Mouse (Mus musculus) forebrain, embryonic 14.5 days (tissue): ENCODE data around the gene Zdhhc17. TPM values are rescaled to one million over a fixed set of nuclear protein-coding genes. Genes with fewer than 3 reads are reported as not detected.

Source experiments
- ATAC-seq: fragments of 200-750 bp; cut with Nextera tagmentation; 2 replicates; pipeline ENCODE4 v1.8.0; 2017; ENCODE audit warnings: mild to moderate bottlenecking, moderate library complexity
- DNase-seq: peaks from one replicate; pipeline ENCODE4 v3.0.0-alpha.2; 2015; ENCODE audit warnings: low spot score
- H3K27ac ChIP-seq: fragments of 300-500 bp; sonication (generic); 2 replicates; pipeline ENCODE4 v1.5.1; 2014; ENCODE audit warnings: low read depth, mild to moderate bottlenecking, control low read depth, low read length, moderate library complexity
- H3K27me3 ChIP-seq: fragments of 300-500 bp; sonication (generic); replicated peaks from 2 replicates; pipeline ENCODE4 v1.6.1; 2014; ENCODE audit warnings: low read length, control low read depth, mixed read lengths; ENCODE audit not compliant: control insufficient read depth, insufficient read depth
- H3K36me3 ChIP-seq: fragments of 300-500 bp; sonication (generic); 2 replicates; pipeline ENCODE4 v1.6.1; 2014; ENCODE audit warnings: low read length, control low read depth; ENCODE audit not compliant: control insufficient read depth, insufficient read depth
- H3K4me1 ChIP-seq: fragments of 300-500 bp; sonication (generic); 2 replicates; pipeline ENCODE4 v1.6.1; 2014; ENCODE audit warnings: antibody characterized with exemption, low read length, control low read depth; ENCODE audit not compliant: control insufficient read depth, insufficient read depth
- H3K4me2 ChIP-seq: fragments of 300-500 bp; sonication (generic); 2 replicates; pipeline ENCODE4 v1.6.1; 2014; ENCODE audit warnings: mild to moderate bottlenecking, control low read depth, low read length
- H3K4me3 ChIP-seq: fragments of 300-500 bp; sonication (generic); 2 replicates; pipeline ENCODE4 v1.5.1; 2014; ENCODE audit warnings: low read depth, low read length, control low read depth
- H3K9ac ChIP-seq: fragments of 300-500 bp; sonication (generic); 2 replicates; pipeline ENCODE4 v1.6.1; 2014; ENCODE audit warnings: mild to moderate bottlenecking, low read length, control low read depth, moderate library complexity
- H3K9me3 ChIP-seq: fragments of 300-500 bp; sonication (generic); replicated peaks from 2 replicates; pipeline ENCODE4 v1.6.1; 2016; ENCODE audit warnings: low read length, control low read depth, mixed read lengths; ENCODE audit not compliant: control insufficient read depth
- WGBS: fragments of 180-500 bp; shearing (Covaris S2); extraction: QIAGEN DNeasy Blood & Tissue Kit; methylation state at CpG from one replicate; pipeline ENCODE4 v1.1.7; 2014; 5-methylcytosine and 5-hydroxymethylcytosine counted together
- polyA plus RNA-seq: library from polyadenylated mRNA; unstranded; fragments of >200 nt; fragmentation: Nextera tagmentation; extraction: Ambion mirVana; gene quantifications from 2 replicates; pipeline ENCODE4 v1.2.1, GENCODE M21; 2014

Gene Zdhhc17
- polyA plus RNA-seq, 1 experiment from 2014 or later = 54.2 TPM

- 52% methylated on average over 20 of the region's 20 CpGs for WGBS
- no peaks in the 10 kb centered on the region for H3K27me3 ChIP-seq
- peak overlapping the region; percentile 23 for H3K4me2 ChIP-seq
- H3K36me3 ChIP-seq = peaks cover 7% of the 10 kb centered on the region; the same call in 1 of the 2 replicates
- peak overlapping the region; percentile 28 for H3K27ac ChIP-seq
- peak; percentile 76 for ATAC-seq
- H3K9ac ChIP-seq = peak overlapping the region; percentile 26; the same call in 1 of the 2 replicates
- H3K4me3 ChIP-seq = 0 out of 2 replicates have a peak overlapping the region, but pooled peaks have one; percentile 6
- no peaks in the 10 kb centered on the region for H3K9me3 ChIP-seq
- H3K4me1 ChIP-seq = peaks cover 25% of the 10 kb centered on the region
- peak; percentile 73 for DNase-seq
Measured at GRCm38 (mm10) chr10:110931913-110932560, 77.9 kb downstream of the Zdhhc17 start.

DNA sequence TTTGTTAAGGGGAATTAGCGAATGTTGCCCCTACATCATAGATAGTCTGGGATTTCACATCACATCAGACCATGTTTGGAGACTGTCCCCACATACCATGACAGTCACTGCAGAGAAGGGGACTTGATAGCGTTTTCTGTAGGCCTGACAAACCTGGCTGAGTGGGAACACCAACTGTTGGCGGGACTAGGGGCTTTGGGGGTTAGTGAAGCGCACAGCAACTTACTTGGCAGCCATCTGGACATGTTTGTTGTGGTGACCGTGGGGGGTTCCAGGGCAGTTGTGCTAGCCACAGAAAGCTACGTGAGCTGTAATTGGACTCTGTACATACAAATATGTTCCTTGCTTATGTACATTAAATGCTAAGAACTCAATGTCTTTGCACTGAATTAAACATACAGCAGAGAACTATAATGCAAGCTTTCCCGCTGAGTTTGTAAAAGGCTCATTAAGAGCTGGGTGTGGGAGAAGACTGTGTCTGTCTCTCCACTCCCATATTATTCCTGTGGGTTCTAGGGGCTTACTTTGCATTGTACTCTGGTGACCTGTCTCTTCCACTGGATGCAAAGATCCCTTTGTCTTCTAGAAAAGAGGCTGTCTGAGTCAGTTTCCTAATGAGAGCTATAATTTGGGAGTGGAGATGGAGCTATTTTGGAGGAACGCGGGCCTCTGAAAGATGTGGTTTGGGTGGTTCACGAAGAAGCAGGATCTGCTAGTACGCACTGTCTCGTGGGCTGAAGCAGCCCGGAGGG lies 78.6 kb downstream of the Zdhhc17 start:
- WGBS = 12% methylated on average over 13 of the region's 13 CpGs
- H3K36me3 ChIP-seq = peaks cover 7% of the 10 kb centered on the region; the same call in 1 of the 2 replicates
- peak overlapping the region; percentile 26; the same call in 1 of the 2 replicates for H3K9ac ChIP-seq
- peak overlapping the region; percentile 23 for H3K4me2 ChIP-seq
- no peaks in the 10 kb centered on the region for H3K27me3 ChIP-seq
- peak overlapping the region; percentile 28 for H3K27ac ChIP-seq
- H3K4me1 ChIP-seq = peaks cover 31% of the 10 kb centered on the region
- DNase-seq = peak; percentile 76
- 0 out of 2 replicates have a peak overlapping the region, but pooled peaks have one; percentile 6 for H3K4me3 ChIP-seq
- no peaks in the 10 kb centered on the region for H3K9me3 ChIP-seq
- peak; percentile 55 for ATAC-seq

- Histone ChIP-seq H3K27ac (no peak overlapping the region), H3K36me3 (no peaks in the 10 kb centered on the region), H3K9me3 (no peaks in the 10 kb centered on the region), H3K27me3 (no peaks in the 10 kb centered on the region), H3K4me3 (no peak overlapping the region), H3K4me2 (no peak overlapping the region), H3K4me1 (peaks cover 37% of the 10 kb centered on the region), H3K9ac (no peak overlapping the region)
- DNase-seq = no peak
- ATAC-seq = no peak
- 61% methylated on average over 4 of the region's 4 CpGs for WGBS
Measured at GRCm38 (mm10) chr10:110929756-110930155, 80.2 kb downstream of the Zdhhc17 start.

GRCm38 (mm10) chr10:110927491-110927890 lies 82.4 kb downstream of the Zdhhc17 start:
- ATAC-seq = peak; percentile 64

GRCm38 (mm10) chr10:110922612-110923011 lies 87.3 kb downstream of the Zdhhc17 start:
- Histone ChIP-seq H3K36me3 (no peaks in the 10 kb centered on the region), H3K27ac (no peak overlapping the region), H3K9ac (0 out of 2 replicates have a peak overlapping the region, but pooled peaks have one; percentile 29), H3K4me2 (peak overlapping the region; percentile 91; the same call in 1 of the 2 replicates), H3K9me3 (no peaks in the 10 kb centered on the region), H3K4me3 (no peak overlapping the region), H3K4me1 (peaks cover 37% of the 10 kb centered on the region), H3K27me3 (no peaks in the 10 kb centered on the region)
- 66% methylated on average over 9 of the region's 9 CpGs for WGBS
- ATAC-seq (no peak), DNase-seq (no peak)

More at GRCm38 (mm10) chr10:110927491-110927890, 82.4 kb downstream of the Zdhhc17 start:
- H3K4me1 ChIP-seq = peaks cover 40% of the 10 kb centered on the region
- no peaks in the 10 kb centered on the region for H3K9me3 ChIP-seq
- 59% methylated on average over 11 of the region's 11 CpGs for WGBS
- no peak overlapping the region for H3K4me2 ChIP-seq
- H3K36me3 ChIP-seq = no peaks in the 10 kb centered on the region
- no peak overlapping the region for H3K4me3 ChIP-seq
- no peaks in the 10 kb centered on the region for H3K27me3 ChIP-seq
- peak; percentile 83 for DNase-seq
- no peak overlapping the region for H3K9ac ChIP-seq
- H3K27ac ChIP-seq = peak overlapping the region; percentile 74

- 77% methylated on average over 3 of the region's 3 CpGs for WGBS
- H3K9me3 ChIP-seq = no peaks in the 10 kb centered on the region
- H3K4me1 ChIP-seq = peaks cover 35% of the 10 kb centered on the region
- no peaks in the 10 kb centered on the region for H3K36me3 ChIP-seq
- no peak overlapping the region for H3K27ac ChIP-seq
- 0 out of 2 replicates have a peak overlapping the region, but pooled peaks have one; percentile 29 for H3K9ac ChIP-seq
- no peak overlapping the region for H3K4me3 ChIP-seq
- H3K4me2 ChIP-seq = peak overlapping the region; percentile 91
- DNase-seq = no peak
- H3K27me3 ChIP-seq = no peaks in the 10 kb centered on the region
- no peak for ATAC-seq
Measured at GRCm38 (mm10) chr10:110921890-110922289, 88.0 kb downstream of the Zdhhc17 start.

GRCm38 (mm10) chr10:110920368-110920950 lies 89.5 kb downstream of the Zdhhc17 start:
- Histone ChIP-seq H3K9me3 (no peaks in the 10 kb centered on the region), H3K4me3 (peak overlapping the region; percentile 71), H3K4me1 (peaks cover 24% of the 10 kb centered on the region; the same call in 1 of the 2 replicates), H3K27ac (peak overlapping the region; percentile 67; the same call in 1 of the 2 replicates), H3K27me3 (no peaks in the 10 kb centered on the region), H3K36me3 (no peaks in the 10 kb centered on the region), H3K9ac (peak overlapping the region; percentile 85), H3K4me2 (peak overlapping the region; percentile 91)
- DNase-seq (peak; percentile 44), ATAC-seq (no peak)
- under 1% methylated on average over 15 of the region's 15 CpGs for WGBS

- Histone ChIP-seq H3K9me3 (no peaks in the 10 kb centered on the region), H3K4me1 (peaks cover 24% of the 10 kb centered on the region; the same call in 1 of the 2 replicates), H3K9ac (peak within 1 kb of the TSS; percentile 85), H3K4me3 (peak within 1 kb of the TSS; percentile 71), H3K36me3 (no peaks in the 10 kb centered on the region), H3K27ac (peak within 1 kb of the TSS; percentile 67; the same call in 1 of the 2 replicates), H3K27me3 (no peaks in the 10 kb centered on the region), H3K4me2 (peak within 1 kb of the TSS; percentile 91)
- DNase-seq (peak; percentile 95), ATAC-seq (peak; percentile 93)
- under 1% methylated on average over 67 of the region's 67 CpGs for WGBS
Measured at GRCm38 (mm10) chr10:110919531-110920343, 90.2 kb downstream of the Zdhhc17 start, which contains the start of gene Csrp2. Csrp2 (plus strand) TSS chr10:110919789.
